Mouse (Mus musculus) cerebellum, adult 2 months (tissue): ENCODE measurements around the gene Gria2.

ENCODE experiments used
- CTCF ChIP-seq: fragments of 200-500 bp; IDR thresholded peaks from 2 replicates; pipeline ENCODE4 v1.5.1; 2011; ENCODE audit warnings: low read depth, mild to moderate bottlenecking, control low read depth, low read length, moderate library complexity, borderline replicate concordance; ENCODE audit not compliant: insufficient read depth
- POLR2A ChIP-seq: fragments of 200-500 bp; IDR thresholded peaks from 2 replicates; pipeline ENCODE4 v1.6.1; 2011; ENCODE audit warnings: low read length, control low read depth, borderline replicate concordance; ENCODE audit not compliant: insufficient read depth

DNA sequence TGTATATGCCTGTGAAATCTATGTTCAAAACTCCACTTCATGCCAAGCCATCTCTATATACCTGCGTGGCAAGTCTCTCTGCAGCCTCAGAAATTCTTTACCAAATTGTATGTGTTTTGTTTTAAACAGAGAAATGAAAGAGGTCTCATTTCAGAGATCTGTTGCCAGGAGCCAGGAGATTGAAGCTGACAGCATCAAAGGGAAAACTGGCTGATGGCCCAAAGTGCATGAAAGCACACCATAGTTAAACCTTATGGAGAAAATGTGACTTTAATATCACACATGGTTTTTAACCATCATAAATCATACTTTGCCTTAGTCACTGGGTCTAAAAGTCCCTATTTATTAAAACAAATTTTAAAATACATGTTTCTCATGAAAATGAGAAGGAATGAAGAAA lies 1.2 kb upstream of the Gria2 start:
- TF ChIP-seq CTCF, result no peak
- no peak for TF ChIP-seq POLR2A
